ENCODE assay signal across 9 mouse cellular contexts in genomic region chr2:91932737-91933350, GRCm38 (mm10). TPM values are rescaled to one million over a fixed set of nuclear protein-coding genes. Genes with fewer than 3 reads are reported as not detected.
DNase-seq lines count a peak whose midpoint lies in the region; ATAC-seq and TF ChIP-seq lines count a peak whose summit lies in the region.
"Had no signal": no experiment of that assay in that cellular context is flagged by ENCODE, and none has a peak within 500 bp of the region (broad histone marks: within the 10 kb centered on the region; RNA-seq: fewer than 3 reads in every experiment).

No protein-coding gene starts in this region.

- peaks cover 40% of the 10 kb centered on the region for H3K27me3 ChIP-seq in erythroblast, embryonic 14.5 days (ENCODE audit: control insufficient read depth)
- H3K27me3 ChIP-seq in E14TG2a.4 (ENCODE audit: insufficient read depth, low read length): peaks cover 15% of the 10 kb centered on the region
- no peaks in the 10 kb centered on the region for H3K27me3 ChIP-seq in embryonic facial prominence, embryonic 13.5 days
- H3K27me3 ChIP-seq in limb, embryonic 12.5 days: no peaks in the 10 kb centered on the region

- 15% methylated on average over 6 of the region's 6 CpGs for WGBS in embryonic facial prominence, embryonic 13.5 days
- 10% methylated on average over 6 of the region's 6 CpGs for WGBS in limb, embryonic 12.5 days

- no peaks in the 10 kb centered on the region for H3K9me3 ChIP-seq in erythroblast, embryonic 14.5 days (ENCODE audit: control insufficient read depth, low read length)
- no peaks in the 10 kb centered on the region for H3K9me3 ChIP-seq in E14TG2a.4 (ENCODE audit: low read length)
- no peaks in the 10 kb centered on the region for H3K9me3 ChIP-seq in embryonic facial prominence, embryonic 13.5 days
- no peaks in the 10 kb centered on the region for H3K9me3 ChIP-seq in limb, embryonic 12.5 days

- peak overlapping the region; percentile 34 for H3K4me3 ChIP-seq in erythroblast, embryonic 14.5 days (replicated peaks)
- peak overlapping the region; percentile 76 for H3K4me3 ChIP-seq in E14TG2a.4 (replicated peaks; ENCODE audit: low read length)
- H3K4me3 ChIP-seq in embryonic facial prominence, embryonic 13.5 days: peak overlapping the region; percentile 86
- peak overlapping the region; percentile 80 for H3K4me3 ChIP-seq in limb, embryonic 12.5 days (replicated peaks)

- no peak for ATAC-seq in erythroblast, adult 5-6 weeks (replicated peaks; ENCODE audit: low FRiP score, poor library complexity, severe bottlenecking)
- ATAC-seq in embryonic facial prominence, embryonic 13.5 days (ENCODE audit: insufficient number of reproducible peaks, insufficient read depth, low FRiP score, low TSS enrichment, low read depth): no peak
- ATAC-seq in limb, embryonic 12.5 days (ENCODE audit: insufficient number of reproducible peaks, insufficient read depth, low FRiP score, low TSS enrichment, low read depth): no peak

- H3K36me3 ChIP-seq in erythroblast, embryonic 14.5 days (ENCODE audit: control insufficient read depth): peaks cover 51% of the 10 kb centered on the region
- H3K36me3 ChIP-seq in E14TG2a.4 (ENCODE audit: insufficient read depth, low read length): peaks cover 51% of the 10 kb centered on the region
- peaks cover 56% of the 10 kb centered on the region for H3K36me3 ChIP-seq in embryonic facial prominence, embryonic 13.5 days
- peaks cover 57% of the 10 kb centered on the region for H3K36me3 ChIP-seq in limb, embryonic 12.5 days

- peak overlapping the region; percentile 97 for H3K9ac ChIP-seq in embryonic facial prominence, embryonic 13.5 days
- peak overlapping the region; percentile 51 for H3K9ac ChIP-seq in limb, embryonic 12.5 days (replicated peaks)

- no peak for TF ChIP-seq CTCF in E14TG2a.4 (conservative IDR thresholded peaks at IDR 0.05; ENCODE audit: low read length)

- peak overlapping the region; percentile 19 for H3K27ac ChIP-seq in embryonic facial prominence, embryonic 13.5 days
- H3K27ac ChIP-seq in limb, embryonic 12.5 days: peak overlapping the region; percentile 99

- DNase-seq in ovary, adult 18-20 months (ENCODE audit: low spot score): no peak
- DNase-seq in urinary bladder, postnatal 25 days (ENCODE audit: low spot score): no peak
- DNase-seq in spleen, adult 18-20 months: no peak

- peak overlapping the region; percentile 90 for H3K4me2 ChIP-seq in embryonic facial prominence, embryonic 13.5 days
- peak overlapping the region; percentile 83 for H3K4me2 ChIP-seq in limb, embryonic 12.5 days

- peaks cover 39% of the 10 kb centered on the region for H3K4me1 ChIP-seq in erythroblast, embryonic 14.5 days (ENCODE audit: control insufficient read depth)
- peaks cover 89% of the 10 kb centered on the region for H3K4me1 ChIP-seq in E14TG2a.4 (replicated peaks; ENCODE audit: low read depth, low read length)
- H3K4me1 ChIP-seq in embryonic facial prominence, embryonic 13.5 days: peaks cover 42% of the 10 kb centered on the region
- peaks cover 46% of the 10 kb centered on the region for H3K4me1 ChIP-seq in limb, embryonic 12.5 days (replicated peaks)

RNA-seq across cellular contexts. Expression of gene Mdk, which starts 0.7 kb away (rescaled TPM):
- 1.1 and 1.8 TPM in 2 replicates for polyA plus RNA-seq in erythroblast, embryonic 14.5 days (2012)
- total RNA-seq in erythroblast, adult 5-6 weeks (2015; ENCODE audit: low replicate concordance): 1.9 TPM in 1 of 2 replicates, not detected in the other
- 0.77 TPM in 1 of 2 replicates, not detected in the other for total RNA-seq in erythroblast, adult 5-6 weeks (2017; ENCODE audit: low replicate concordance)
- 1,381 and 1,602 TPM in 2 replicates for polyA plus RNA-seq in embryonic facial prominence, embryonic 13.5 days (2015; fragmentation: Nextera tagmentation; extraction: Ambion mirVana)
- 2,281 and 2,291 TPM in 2 replicates for polyA plus RNA-seq in limb, embryonic 12.5 days (2016; fragmentation: Nextera tagmentation; extraction: Ambion mirVana)

RNA-seq across cellular contexts. Expression of gene Chrm4, which starts 5.8 kb away (rescaled TPM):
- 0.03 TPM in 1 of 2 replicates, not detected in the other for polyA plus RNA-seq in erythroblast, embryonic 14.5 days (2012)
- not detected in 2 replicates for total RNA-seq in erythroblast, adult 5-6 weeks (2015; ENCODE audit: low replicate concordance)
- not detected in 2 replicates for total RNA-seq in erythroblast, adult 5-6 weeks (2017; ENCODE audit: low replicate concordance)
- polyA plus RNA-seq in embryonic facial prominence, embryonic 13.5 days (2015; fragmentation: Nextera tagmentation; extraction: Ambion mirVana): 0.18 and 0.32 TPM in 2 replicates
- polyA plus RNA-seq in limb, embryonic 12.5 days (2016; fragmentation: Nextera tagmentation; extraction: Ambion mirVana): 0.33 and 0.65 TPM in 2 replicates

RNA-seq across cellular contexts. Expression of gene Gm9821, which starts 12.7 kb away (rescaled TPM):
- not detected in 2 replicates for polyA plus RNA-seq in erythroblast, embryonic 14.5 days (2012)
- total RNA-seq in erythroblast, adult 5-6 weeks (2015; ENCODE audit: low replicate concordance): not detected in 2 replicates
- total RNA-seq in erythroblast, adult 5-6 weeks (2017; ENCODE audit: low replicate concordance): 0.28 TPM in 1 of 2 replicates, not detected in the other
- polyA plus RNA-seq in embryonic facial prominence, embryonic 13.5 days (2015; fragmentation: Nextera tagmentation; extraction: Ambion mirVana): 0.39 and 0.61 TPM in 2 replicates
- 0.28 and 0.59 TPM in 2 replicates for polyA plus RNA-seq in limb, embryonic 12.5 days (2016; fragmentation: Nextera tagmentation; extraction: Ambion mirVana)
- total RNA-seq: left cerebral cortex, adult 18-20 months had no signal

RNA-seq across cellular contexts. Expression of gene Dgkz, which starts 42.8 kb away (rescaled TPM):
- polyA plus RNA-seq in erythroblast, embryonic 14.5 days (2012): 6.0 and 8.4 TPM in 2 replicates
- 35.9 and 75.1 TPM in 2 replicates for total RNA-seq in erythroblast, adult 5-6 weeks (2015; ENCODE audit: low replicate concordance)
- total RNA-seq in erythroblast, adult 5-6 weeks (2017; ENCODE audit: low replicate concordance): 13.7 and 19.5 TPM in 2 replicates
- 34.2 and 41.9 TPM in 2 replicates for polyA plus RNA-seq in embryonic facial prominence, embryonic 13.5 days (2015; fragmentation: Nextera tagmentation; extraction: Ambion mirVana)
- 33.7 and 39.9 TPM in 2 replicates for polyA plus RNA-seq in limb, embryonic 12.5 days (2016; fragmentation: Nextera tagmentation; extraction: Ambion mirVana)

Comparison
In these comparisons a context has a peak if more than half of its experiments do, and no peak if none do; other contexts are left out.
1. H3K4me3 ChIP-seq: peak in every context shown above with its lines; median percentile 86 in embryonic facial prominence, embryonic 13.5 days; 80 in limb, embryonic 12.5 days; 76 in E14TG2a.4; 34 in erythroblast, embryonic 14.5 days.
2. RNA of gene Mdk, which starts 0.7 kb away (polyA plus RNA-seq): 2,281 to 2,291 TPM in limb, embryonic 12.5 days and 1,381 to 1,602 TPM in embryonic facial prominence, embryonic 13.5 days; 1.1 to 1.8 TPM in erythroblast, embryonic 14.5 days; every median in the first group is over 100 times any median in the second.